Mouse (Mus musculus) MEL (cell line): ENCODE results near the gene Gm3238. TPM values are rescaled to one million over a fixed set of nuclear protein-coding genes. Genes with fewer than 3 reads are reported as not detected.
"Not testable (repeated sequence)": the region's sequence is repeated elsewhere in the genome, so short reads cannot be mapped to it uniquely, and the experiment has no call there.

Experiments used
- DNase-seq: peaks from one replicate; pipeline ENCODE4 v3.0.0; 2011; ENCODE audit warnings: low read depth, low spot score
- H3K27ac ChIP-seq: 2 replicates; pipeline ENCODE4 v1.5.1; 2012; ENCODE audit warnings: low read depth, mild to moderate bottlenecking, control low read depth, low read length, moderate library complexity; ENCODE audit not compliant: control insufficient read depth
- H3K27me3 ChIP-seq, 2 experiments: fragments of 150-350 bp in 1 of 2; sonication (generic) in 1 of 2; 2 replicates each; pipeline ENCODE4 v1.6.1; 2012; ENCODE audit warnings: low read length in 2 of 2, mild to moderate bottlenecking in 2 of 2, improper control_type of control experiment in 1 of 2, moderate library complexity in 1 of 2; ENCODE audit not compliant: insufficient read depth in 2 of 2, control insufficient read depth in 1 of 2
- H3K36me3 ChIP-seq, 2 experiments: 2 replicates each; pipeline ENCODE4 v1.6.1; 2012 to 2014; ENCODE audit warnings: low read length in 2 of 2, improper control_type of control experiment in 1 of 2, inconsistent platforms in 1 of 2, mild to moderate bottlenecking in 1 of 2; ENCODE audit not compliant: insufficient read depth in 2 of 2, control insufficient read depth in 1 of 2
- H3K4me1 ChIP-seq, 2 experiments: fragments of 150-350 bp in 1 of 2; sonication (generic) in 1 of 2; 2 replicates each; pipeline ENCODE4 v1.6.1; 2012; ENCODE audit warnings: low read length in 2 of 2, improper control_type of control experiment in 1 of 2, mild to moderate bottlenecking in 1 of 2; ENCODE audit not compliant: insufficient read depth in 2 of 2, control insufficient read depth in 1 of 2
- H3K4me3 ChIP-seq, 2 experiments: fragments of 150-350 bp in 1 of 2; sonication (generic) in 1 of 2; 2 replicates each; pipeline ENCODE4 v1.5.1; 2012; ENCODE audit warnings: low read depth in 2 of 2, low read length in 2 of 2, mild to moderate bottlenecking in 2 of 2, moderate library complexity in 2 of 2, control low read depth in 1 of 2, improper control_type of control experiment in 1 of 2; ENCODE audit not compliant: control insufficient read depth in 1 of 2, insufficient read depth in 1 of 2
- H3K79me2 ChIP-seq: 2 replicates; pipeline ENCODE4 v1.6.1; 2012; ENCODE audit warnings: mild to moderate bottlenecking, low read length, moderate library complexity; ENCODE audit not compliant: control insufficient read depth, poor library complexity, insufficient read depth
- H3K9ac ChIP-seq: 2 replicates; pipeline ENCODE4 v1.6.1; 2012; ENCODE audit warnings: low read depth, mild to moderate bottlenecking, control low read depth, low read length, moderate library complexity; ENCODE audit not compliant: control insufficient read depth, poor library complexity, severe bottlenecking
- H3K9me3 ChIP-seq: fragments of 150-350 bp; sonication (generic); replicated peaks from 2 replicates; pipeline ENCODE4 v1.6.1; 2012; ENCODE audit warnings: mild to moderate bottlenecking, low read length, improper control_type of control experiment, moderate library complexity; ENCODE audit not compliant: insufficient read depth
- BHLHE40 ChIP-seq: IDR thresholded peaks from 2 replicates; pipeline ENCODE4 v1.6.1; 2012; ENCODE audit warnings: low read depth, mild to moderate bottlenecking, inconsistent platforms, low read length, improper control_type of control experiment, borderline replicate concordance
- CHD1 ChIP-seq: IDR thresholded peaks from 2 replicates; pipeline ENCODE4 v1.6.1; 2012; ENCODE audit warnings: low read depth, mild to moderate bottlenecking, inconsistent platforms, low read length, improper control_type of control experiment
- CTCF ChIP-seq, 3 experiments: IDR thresholded peaks in 2 of 3; conservative IDR thresholded peaks in 1 of 3; 2 replicates each; pipeline ENCODE4 v1.5.1; 2011 to 2012; ENCODE audit warnings: low read length in 3 of 3, low read depth in 2 of 3, mild to moderate bottlenecking in 2 of 3, improper control_type of control experiment in 1 of 3, inconsistent platforms in 1 of 3, mixed read lengths in 1 of 3, moderate library complexity in 1 of 3; ENCODE audit not compliant: control insufficient read depth in 1 of 3, insufficient read depth in 1 of 3, poor library complexity in 1 of 3, severe bottlenecking in 1 of 3
- E2F4 ChIP-seq: IDR thresholded peaks from 2 replicates; pipeline ENCODE4 v1.6.1; 2011; ENCODE audit warnings: low read depth, low read length, improper control_type of control experiment, borderline replicate concordance
- HCFC1 ChIP-seq: IDR thresholded peaks from 2 replicates; pipeline ENCODE4 v1.6.1; 2012; ENCODE audit warnings: low read depth, mild to moderate bottlenecking, inconsistent platforms, low read length, improper control_type of control experiment, moderate library complexity
- JUND ChIP-seq: IDR thresholded peaks from 2 replicates; pipeline ENCODE4 v1.6.1; 2011; ENCODE audit warnings: low read depth, mild to moderate bottlenecking, improper control_type of control experiment, low read length
- KAT2A ChIP-seq: conservative IDR thresholded peaks from 2 replicates; pipeline ENCODE4 v1.6.1; 2012; ENCODE audit warnings: low read depth, low read length, improper control_type of control experiment, inconsistent platforms
- MAX ChIP-seq: IDR thresholded peaks from 2 replicates; pipeline ENCODE4 v1.6.1; 2011; ENCODE audit warnings: low read length, improper control_type of control experiment
- MEF2A ChIP-seq: IDR thresholded peaks from 2 replicates; pipeline ENCODE4 v1.6.1; 2014; ENCODE audit warnings: low read depth, mild to moderate bottlenecking, inconsistent platforms, low read length, improper control_type of control experiment; ENCODE audit not compliant: poor library complexity, insufficient replicate concordance, severe bottlenecking; ENCODE audit errors: extremely low read depth
- MYC ChIP-seq: IDR thresholded peaks from 2 replicates; pipeline ENCODE4 v1.6.1; 2011; ENCODE audit warnings: low read depth, mild to moderate bottlenecking, low read length, improper control_type of control experiment, moderate library complexity
- RAD21 ChIP-seq: IDR thresholded peaks from 2 replicates; pipeline ENCODE4 v1.6.1; 2011; ENCODE audit warnings: mild to moderate bottlenecking, low read depth, low read length, improper control_type of control experiment
- SMC3 ChIP-seq: IDR thresholded peaks from 2 replicates; pipeline ENCODE4 v1.6.1; 2011; ENCODE audit warnings: low read depth, low read length, improper control_type of control experiment
- TBP ChIP-seq: IDR thresholded peaks from 2 replicates; pipeline ENCODE4 v1.8.0; 2011; ENCODE audit warnings: low read depth, low read length, improper control_type of control experiment
- USF1 ChIP-seq: IDR thresholded peaks from 2 replicates; pipeline ENCODE4 v1.6.1; 2014; ENCODE audit warnings: low read depth, mild to moderate bottlenecking, inconsistent platforms, low read length, improper control_type of control experiment, moderate library complexity
- ZC3H11A ChIP-seq: IDR thresholded peaks from 2 replicates; pipeline ENCODE4 v1.6.1; 2012; ENCODE audit warnings: low read depth, mild to moderate bottlenecking, inconsistent platforms, low read length, improper control_type of control experiment
- ZKSCAN1 ChIP-seq: IDR thresholded peaks from 2 replicates; pipeline ENCODE4 v1.6.1; 2012; ENCODE audit warnings: low read depth, mild to moderate bottlenecking, inconsistent platforms, low read length, improper control_type of control experiment, moderate library complexity
- ZNF384 ChIP-seq: IDR thresholded peaks from 2 replicates; pipeline ENCODE4 v1.6.1; 2012; ENCODE audit warnings: low read depth, mild to moderate bottlenecking, inconsistent platforms, low read length, improper control_type of control experiment
- polyA plus RNA-seq, 2 experiments: library from polyadenylated mRNA; stranded (reverse) in 1 of 2; unstranded in 1 of 2; fragments of >175 nt in 1 of 2; fragments of >200 nt in 1 of 2; gene quantifications; 2 replicates each; pipeline versions ENCODE4 v1.2.1 to v1.2.4; 2012; ENCODE audit warnings: low replicate concordance in 2 of 2, low read depth in 1 of 2; ENCODE audit not compliant: insufficient read length in 2 of 2, insufficient read depth in 1 of 2, missing spikeins in 1 of 2
- total RNA-seq: library from RNA; depleted of rRNA; stranded (reverse); fragments of 300-350 nt; gene quantifications from 2 replicates; pipeline ENCODE4 v1.2.3, GENCODE M21; 2012

Gene Gm3238
- total and polyA plus RNA-seq, 3 experiments, result not detected

- H3K27ac ChIP-seq, H3K4me1 ChIP-seq, DNase-seq, H3K27me3 ChIP-seq, H3K4me3 ChIP-seq, H3K9ac ChIP-seq, H3K36me3 ChIP-seq, H3K9me3 ChIP-seq, H3K79me2 ChIP-seq: not testable (repeated sequence)
These were observed 1.0 kb upstream of the Gm3238 start for GRCm38 (mm10) chr10:77772142-77772541.

- H3K27ac ChIP-seq, result no peak overlapping the region
- no peak overlapping the region for H3K4me3 ChIP-seq
- H3K9ac ChIP-seq, result no peak overlapping the region
- peaks cover 0 to 2% of the 10 kb centered on the region in 2 experiments; a peak in 2 of 4 replicates for H3K27me3 ChIP-seq
- TF ChIP-seq MYC (no peak), CHD1 (no peak), CTCF (IDR thresholded peaks at IDR 0.05 in 2 of 3, conservative IDR thresholded peaks at IDR 0.05 in 1 of 3; ENCODE audit: control insufficient read depth in 1 of 3, insufficient read depth in 1 of 3, low read depth in 2 of 3, low read length in 3 of 3, poor library complexity in 1 of 3, severe bottlenecking in 1 of 3) (no peak), BHLHE40 (no peak), MAX (no peak), TBP (no peak), MEF2A (no peak), HCFC1 (no peak), ZKSCAN1 (no peak), JUND (no peak)
- no peaks in the 10 kb centered on the region for H3K4me1 ChIP-seq
- H3K36me3 ChIP-seq, result no peaks in the 10 kb centered on the region
- H3K79me2 ChIP-seq, result no peaks in the 10 kb centered on the region
- DNase-seq, result no peak
- H3K9me3 ChIP-seq, result no peaks in the 10 kb centered on the region
These were observed 1.4 kb downstream of the Gm3238 start for GRCm38 (mm10) chr10:77769727-77770126.

- H3K9ac ChIP-seq, H3K79me2 ChIP-seq, H3K36me3 ChIP-seq, DNase-seq, H3K27ac ChIP-seq, H3K9me3 ChIP-seq, H3K4me3 ChIP-seq, H3K4me1 ChIP-seq: not testable (repeated sequence)
- peaks cover 3 to 15% of the 10 kb centered on the region in 2 experiments for H3K27me3 ChIP-seq
These were observed 11.5 kb downstream of the Gm3238 start, which contains the start of gene Gm3233 for GRCm38 (mm10) chr10:77759582-77759981. TSS of gene Gm3233 (minus strand) at chr10:77759682.

- Histone ChIP-seq H3K4me3 (no peak overlapping the region), H3K9me3 (no peaks in the 10 kb centered on the region), H3K9ac (no peak overlapping the region), H3K79me2 (no peaks in the 10 kb centered on the region), H3K27me3 (peaks cover 0 to 5% of the 10 kb centered on the region in 2 experiments; a peak in 3 of 4 replicates), H3K36me3 (no peaks in the 10 kb centered on the region), H3K4me1 (no peaks in the 10 kb centered on the region), H3K27ac (no peak overlapping the region)
- peak; percentile 63 for TF ChIP-seq RAD21
- TF ChIP-seq ZNF384, result 0 out of 2 replicates have a peak, but pooled peaks have one; percentile 20
- TF ChIP-seq KAT2A, result no peak
- peak; percentile 60 for TF ChIP-seq ZC3H11A
- TF ChIP-seq SMC3, result peak; percentile 59
- 0 out of 2 replicates have a peak, but pooled peaks have one; percentile 18 for TF ChIP-seq USF1
- peak; percentile 2 to 50 (median 12); a peak in 3 of 6 replicates for TF ChIP-seq CTCF (IDR thresholded peaks at IDR 0.05 in 2 of 3, conservative IDR thresholded peaks at IDR 0.05 in 1 of 3; ENCODE audit: control insufficient read depth in 1 of 3, insufficient read depth in 1 of 3, low read depth in 2 of 3, low read length in 3 of 3, poor library complexity in 1 of 3, severe bottlenecking in 1 of 3)
- TF ChIP-seq E2F4, result no peak
- no peak for TF ChIP-seq JUND
- DNase-seq, result peak; percentile 30
These were observed 17.7 kb downstream of the Gm3238 start for GRCm38 (mm10) chr10:77753448-77753847.
